Mouse (Mus musculus): ENCODE results near the gene BC005624. TPM values are rescaled to one million over a fixed set of nuclear protein-coding genes. Genes with fewer than 3 reads are reported as not detected.

The BC005624 gene
- polyA plus RNA-seq (2017; shearing (Covaris generic)) = 69.6 TPM

GRCm38 (mm10) chr2:30981790-30982513 is at the start of gene BC005624, which contains the start of gene Usp20:
BC005624 (minus strand) TSS chr2:30982201.
Usp20 (plus strand) TSS chr2:30982279.

GRCm38 (mm10) chr2:30967352-30968327 is 14.4 kb downstream of the BC005624 start, which contains the start of gene Tor1a:
Tor1a (minus strand) TSS chr2:30967933.

GRCm38 (mm10) chr2:30952824-30953490 is 29.0 kb downstream of the BC005624 start, which contains the start of gene Tor1b:
Tor1b (plus strand) TSS chr2:30952959.

GRCm38 (mm10) chr2:30929483-30930045 is 52.4 kb downstream of the BC005624 start, which contains the start of gene Ptges:
Ptges (minus strand) TSS chr2:30929863.

Other genes with a start within 250 kb of the BC005624 start
- 12.9 TPM for gene 1700001O22Rik, start 178.5 kb downstream of the BC005624 start, polyA plus RNA-seq (2017; shearing (Covaris generic))
- 27.2 TPM for gene Ntmt1, start 174.4 kb downstream of the BC005624 start, polyA plus RNA-seq (2017; shearing (Covaris generic))
- 43.5 TPM for gene Asb6, start 151.9 kb downstream of the BC005624 start, polyA plus RNA-seq (2017; shearing (Covaris generic))
- gene Prrx2, start 147.2 kb downstream of the BC005624 start, polyA plus RNA-seq (2017; shearing (Covaris generic)) = not detected
- 0.27 TPM for gene Ptges, start 52.3 kb downstream of the BC005624 start, polyA plus RNA-seq (2017; shearing (Covaris generic))
- gene Tor1b, start 29.2 kb downstream of the BC005624 start, polyA plus RNA-seq (2017; shearing (Covaris generic)) = 36.3 TPM
- 74.5 TPM for gene Tor1a, start 14.3 kb downstream of the BC005624 start, polyA plus RNA-seq (2017; shearing (Covaris generic))
- 25.2 TPM for gene Usp20, start 78 bp upstream of the BC005624 start, polyA plus RNA-seq (2017; shearing (Covaris generic))
- 100 TPM for gene Fnbp1, start 159.8 kb upstream of the BC005624 start, polyA plus RNA-seq (2017; shearing (Covaris generic))
- gene Gpr107, start 170.1 kb upstream of the BC005624 start, polyA plus RNA-seq (2017; shearing (Covaris generic)) = 36.6 TPM

All from effector memory CD4-positive, alpha-beta T cell, adult 7 months (primary cell).